ENCODE assay signal across 21 mouse cellular contexts in genomic region chr8:34331673-34332072, GRCm38 (mm10).
DNase-seq lines count a peak whose midpoint lies in the region; ATAC-seq and TF ChIP-seq lines count a peak whose summit lies in the region.
"Had no signal": no experiment of that assay in that cellular context is flagged by ENCODE, and none has a peak within 500 bp of the region (broad histone marks: within the 10 kb centered on the region; RNA-seq: fewer than 3 reads in every experiment).

No protein-coding gene starts in this region.

- H3K27ac ChIP-seq in forebrain, embryonic 14.5 days (ENCODE audit: low read depth, low read length), result no peak overlapping the region; the same call in 1 of the 2 replicates
- H3K27ac ChIP-seq in forebrain, embryonic 12.5 days, result no peak overlapping the region
- no peak overlapping the region for H3K27ac ChIP-seq in hindbrain, embryonic 13.5 days
- H3K27ac ChIP-seq: gastrocnemius, adult 2 months; hindbrain, embryonic 12.5 days had no signal

- WGBS in forebrain, embryonic 14.5 days, result 52% methylated on average over 5 of the region's 5 CpGs
- 66% methylated on average over 5 of the region's 5 CpGs for WGBS in forebrain, embryonic 12.5 days
- 59% methylated on average over 5 of the region's 5 CpGs for WGBS in hindbrain, embryonic 13.5 days

- no peaks in the 10 kb centered on the region for H3K36me3 ChIP-seq in forebrain, embryonic 14.5 days (ENCODE audit: control insufficient read depth, insufficient read depth, low read length)
- no peaks in the 10 kb centered on the region for H3K36me3 ChIP-seq in forebrain, embryonic 12.5 days (replicated peaks)
- no peaks in the 10 kb centered on the region for H3K36me3 ChIP-seq in hindbrain, embryonic 13.5 days
- H3K36me3 ChIP-seq: hindbrain, embryonic 12.5 days had no signal

- H3K4me2 ChIP-seq in forebrain, embryonic 14.5 days (ENCODE audit: low read length), result no peak overlapping the region
- H3K4me2 ChIP-seq in forebrain, embryonic 12.5 days, result no peak overlapping the region
- no peak overlapping the region for H3K4me2 ChIP-seq in hindbrain, embryonic 13.5 days
- H3K4me2 ChIP-seq: heart, embryonic 11.5 days; hindbrain, embryonic 12.5 days had no signal

- no peak overlapping the region for H3K9ac ChIP-seq in forebrain, embryonic 14.5 days (ENCODE audit: low read length)
- no peak overlapping the region for H3K9ac ChIP-seq in forebrain, embryonic 12.5 days
- H3K9ac ChIP-seq in hindbrain, embryonic 13.5 days, result no peak overlapping the region
- H3K9ac ChIP-seq: hindbrain, embryonic 12.5 days had no signal

- no peak overlapping the region for H3K4me3 ChIP-seq in forebrain, embryonic 14.5 days (ENCODE audit: low read depth, low read length)
- no peak overlapping the region for H3K4me3 ChIP-seq in forebrain, embryonic 12.5 days (replicated peaks)
- no peak overlapping the region for H3K4me3 ChIP-seq in hindbrain, embryonic 13.5 days
- H3K4me3 ChIP-seq: gastrocnemius, adult 2 months; hindbrain, embryonic 12.5 days had no signal

- H3K9me3 ChIP-seq in forebrain, embryonic 14.5 days (replicated peaks; ENCODE audit: control insufficient read depth, low read length), result no peaks in the 10 kb centered on the region
- H3K9me3 ChIP-seq in forebrain, embryonic 12.5 days, result no peaks in the 10 kb centered on the region
- H3K9me3 ChIP-seq in hindbrain, embryonic 13.5 days, result no peaks in the 10 kb centered on the region
- H3K9me3 ChIP-seq: hindbrain, embryonic 12.5 days had no signal

- H3K27me3 ChIP-seq in forebrain, embryonic 14.5 days (replicated peaks; ENCODE audit: control insufficient read depth, insufficient read depth, low read length), result no peaks in the 10 kb centered on the region
- H3K27me3 ChIP-seq in forebrain, embryonic 12.5 days, result no peaks in the 10 kb centered on the region
- 0 out of 2 replicates have a peak, but pooled peaks cover 7% of the 10 kb centered on the region for H3K27me3 ChIP-seq in hindbrain, embryonic 13.5 days

- TF ChIP-seq CTCF in brain, embryonic 14.5 days (IDR thresholded peaks at IDR 0.05; ENCODE audit: borderline replicate concordance, extremely low read depth, insufficient read depth, insufficient read length), result no peak

- H3K4me1 ChIP-seq in forebrain, embryonic 14.5 days (ENCODE audit: control insufficient read depth, insufficient read depth, low read length), result peaks cover 15% of the 10 kb centered on the region
- H3K4me1 ChIP-seq in forebrain, embryonic 12.5 days, result peaks cover 8% of the 10 kb centered on the region
- H3K4me1 ChIP-seq in hindbrain, embryonic 13.5 days (replicated peaks), result peaks cover 16% of the 10 kb centered on the region

- no peak for TF ChIP-seq POLR2A in brain, embryonic 14.5 days (IDR thresholded peaks at IDR 0.05; ENCODE audit: borderline replicate concordance, extremely low read depth, insufficient read depth, insufficient read length, poor library complexity, severe bottlenecking)

- no peak for ATAC-seq in forebrain, embryonic 14.5 days
- no peak for ATAC-seq in forebrain, embryonic 12.5 days (ENCODE audit: low FRiP score)
- peak; percentile 35; the same call in 1 of the 2 replicates for ATAC-seq in frontal cortex, adult (ENCODE audit: low TSS enrichment)
- no peak for ATAC-seq in hindbrain, embryonic 13.5 days (ENCODE audit: low FRiP score)
- ATAC-seq: activated CD4-positive, CD25-positive, alpha-beta regulatory T cell, adult 4 months; CD4-positive, CD25-positive, alpha-beta regulatory T cell, adult 4 months; hindbrain, embryonic 16.5 days; intestine, embryonic 16.5 days had no signal

- DNase-seq in forebrain, embryonic 14.5 days (ENCODE audit: low spot score), result peak; percentile 65
- no peak for DNase-seq in frontal cortex, postnatal 14 days (ENCODE audit: low spot score in 2 of 2)
- DNase-seq in brain, embryonic 14.5 days (ENCODE audit: low read depth), result peak; percentile 59
- DNase-seq: adrenal gland, adult 8-10 months; adrenal gland, postnatal 25 days; cerebellum, adult 11-12 months; cerebellum, adult 8-10 months; cerebellum, postnatal 14 days; gastrocnemius, adult 2 months; gastrocnemius, postnatal 14 days; heart, adult 11 months; kidney, adult 2 months had no signal

Comparison
In these comparisons a context has a peak if more than half of its experiments do, and no peak if none do; other contexts are left out.
1. DNase-seq: peak in forebrain, embryonic 14.5 days (single experiment) and brain, embryonic 14.5 days (single experiment); none in frontal cortex, postnatal 14 days (0 of 2).